Mouse (Mus musculus) layer of hippocampus, adult 18-20 months (tissue): ENCODE results near the gene Rasgrf1. TPM values are rescaled to one million over a fixed set of nuclear protein-coding genes. Genes with fewer than 3 reads are reported as not detected.

Experiments used
- DNase-seq, 2 experiments: peaks; one replicate each; pipeline ENCODE4 v3.0.0; 2022; ENCODE audit warnings: low spot score in 2 of 2
- long read RNA-seq: library from polyadenylated mRNA; stranded (forward); transcript quantifications from one replicate; pipeline ENCODE4 v2.0.0, GENCODE M21; 2021
- total RNA-seq, 2 experiments: library from RNA; stranded (reverse); gene quantifications; 2 replicates each; pipeline ENCODE4 v1.2.3; 2021

The Rasgrf1 gene
- total RNA-seq = 100 to 1,000 TPM; 523 to 556 TPM
- long read RNA-seq, full-length matches to known transcripts = 432 of 785 reads
- long read RNA-seq, partial matches to known transcripts = 224 of 785 reads
- long read RNA-seq, other reads (novel, unspliced or antisense) = 129 of 785 reads

DNA sequence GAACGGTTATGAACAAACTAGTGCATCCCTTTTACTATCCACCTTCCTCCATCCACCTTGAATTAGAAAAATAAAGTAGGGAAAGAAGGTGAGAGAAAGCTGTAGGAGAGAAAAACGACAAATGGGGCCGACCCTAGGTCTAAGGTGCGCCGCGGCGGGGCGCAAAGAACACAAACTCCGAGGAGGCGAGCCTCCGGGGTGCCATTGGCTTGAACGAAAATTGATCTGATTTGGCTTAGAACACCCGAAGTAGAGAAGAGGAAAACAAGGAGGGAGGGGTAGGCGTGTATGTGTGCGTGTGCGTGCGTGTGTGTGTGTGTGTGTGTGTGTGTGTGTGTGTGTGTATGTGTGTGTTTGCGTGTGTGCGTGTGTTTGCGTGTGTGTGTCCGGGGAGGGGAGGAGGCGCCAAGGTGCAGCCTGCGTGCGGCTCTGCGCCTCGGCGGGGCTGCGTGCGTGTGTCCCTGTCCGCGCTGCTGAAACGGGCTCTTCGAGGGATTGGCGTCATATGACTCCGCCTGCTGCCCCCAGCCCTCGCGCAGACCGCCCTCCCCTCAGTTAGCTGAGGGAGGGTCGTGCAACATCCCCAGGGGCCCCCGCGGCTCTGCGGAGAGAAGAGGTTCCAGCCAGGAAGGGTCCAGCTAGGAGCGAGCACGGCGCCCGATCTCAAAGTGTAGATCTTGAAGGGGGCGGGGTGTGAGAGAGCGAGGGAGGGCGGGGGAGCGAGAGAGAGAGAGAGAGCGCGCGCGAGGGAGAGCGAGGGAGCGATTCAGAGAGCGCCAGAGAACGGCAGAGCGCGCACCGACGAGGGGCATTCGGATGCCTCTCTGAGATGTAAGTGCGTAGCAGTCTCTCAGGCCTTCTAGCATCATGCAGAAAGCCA lies at the start of gene Rasgrf1:
Gene Rasgrf1, plus strand, starts transcription at position 778 of the 880 bp plus-strand sequence.
- peak; percentile 73 to 85 for DNase-seq

DNA sequence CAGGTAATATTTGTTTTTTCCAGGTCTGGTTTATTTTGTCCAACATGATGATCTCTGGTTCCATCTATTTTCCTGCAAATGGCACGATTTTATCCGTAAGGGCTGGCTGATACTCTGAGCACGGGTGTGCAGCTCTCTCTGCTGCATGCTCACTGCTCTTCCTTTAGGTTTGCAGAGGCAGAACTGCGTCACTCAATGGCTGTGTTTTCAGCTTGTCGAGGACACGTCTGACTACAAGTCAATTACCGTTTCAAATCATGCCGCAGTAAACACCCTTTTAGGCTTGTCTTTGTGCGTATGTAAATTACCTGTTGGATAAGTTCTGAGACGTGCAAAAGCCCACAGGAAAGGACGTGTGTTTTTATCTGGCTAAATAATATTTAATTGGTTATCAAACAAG lies 49.6 kb upstream of the Rasgrf1 start:
- no peak for DNase-seq

DNA sequence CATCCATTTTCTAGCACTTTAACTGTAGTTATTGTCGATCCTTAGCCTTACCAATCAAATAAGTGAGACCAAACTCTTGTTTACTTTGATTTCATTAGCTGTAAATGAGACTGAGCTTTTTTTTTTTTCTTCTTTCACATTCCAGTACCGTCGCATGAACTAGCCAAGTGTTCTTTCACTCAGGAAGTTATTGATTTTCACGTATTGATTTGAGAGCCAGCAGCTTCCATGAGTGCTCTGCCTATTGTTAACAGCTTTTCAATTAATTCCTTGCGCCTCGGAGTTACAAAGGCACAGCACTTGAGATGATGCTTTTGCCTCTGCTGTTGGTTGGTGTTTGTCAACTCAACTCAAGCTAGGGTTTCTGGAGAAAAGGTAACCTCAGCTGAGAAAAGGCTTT lies 49.1 kb upstream of the Rasgrf1 start:
- DNase-seq = no peak

DNA sequence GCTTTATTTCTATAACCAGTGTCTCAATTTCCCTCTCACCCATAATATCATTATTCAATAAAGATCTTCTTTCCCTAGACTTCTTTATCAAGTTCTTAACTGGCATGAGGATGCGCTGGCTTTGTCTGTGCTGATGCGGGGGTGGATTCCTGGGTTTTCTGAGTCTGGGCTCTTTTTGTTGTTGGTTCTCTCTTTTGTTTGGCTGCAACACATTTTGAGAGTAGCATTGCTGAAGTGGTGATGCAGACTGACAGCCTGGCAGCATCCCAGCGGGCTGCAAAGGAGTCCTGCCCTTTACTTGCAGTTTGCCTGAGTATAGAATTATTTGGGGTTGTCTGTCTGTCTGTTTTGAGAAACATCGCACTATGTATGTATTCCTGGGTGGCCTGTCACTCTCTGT lies 42.6 kb upstream of the Rasgrf1 start:
- no peak for DNase-seq

DNA sequence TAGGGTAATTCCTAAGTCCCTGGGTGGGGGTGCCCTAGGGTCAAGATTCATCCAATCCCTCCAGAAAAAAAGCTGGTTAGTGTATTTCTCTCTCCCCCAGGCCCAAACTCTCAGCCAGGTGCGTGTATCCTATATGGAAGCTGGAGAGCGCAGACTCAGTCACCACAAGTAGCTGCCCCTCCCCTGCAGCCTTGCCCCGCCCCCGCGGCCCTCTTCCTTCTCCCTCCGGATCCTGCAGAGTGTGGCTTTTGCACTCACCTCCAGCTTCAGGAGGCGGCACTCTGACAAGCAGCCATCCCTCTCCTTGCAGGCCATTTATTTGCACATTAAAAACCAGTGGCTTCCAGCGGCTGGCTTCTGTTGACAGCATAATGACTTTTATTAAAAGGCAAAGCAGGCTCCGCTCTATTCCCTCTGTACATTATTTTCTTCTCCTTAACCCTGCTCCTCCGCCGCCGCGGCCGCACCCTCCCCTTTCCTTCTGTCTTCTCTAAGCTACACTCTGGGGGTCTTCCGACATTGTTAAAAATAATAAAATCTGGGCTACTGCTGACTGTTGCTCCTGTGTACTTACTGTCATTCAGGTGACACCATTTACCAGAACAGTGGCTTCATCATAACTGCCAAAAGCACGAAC lies 41.5 kb upstream of the Rasgrf1 start:
- no peak for DNase-seq

DNA sequence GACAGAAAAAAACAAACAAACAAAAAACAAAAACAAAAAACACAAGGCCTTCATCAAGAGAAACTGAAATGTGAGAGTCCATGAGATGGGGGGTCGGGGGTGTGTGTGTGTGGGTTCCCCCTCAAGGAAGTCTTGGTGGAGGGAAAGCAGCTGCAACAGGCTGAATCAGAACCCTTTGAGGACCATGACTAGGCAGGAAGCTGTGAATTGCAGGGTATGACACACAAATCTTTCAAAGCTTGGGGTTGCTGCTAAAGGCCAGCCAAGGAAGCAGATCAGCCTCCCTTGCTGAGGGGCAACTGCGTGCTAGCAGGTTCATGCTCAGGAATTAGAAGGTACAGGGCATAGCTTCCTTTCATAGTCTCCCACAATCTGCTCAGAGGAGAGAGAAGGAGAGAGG lies 40.1 kb upstream of the Rasgrf1 start:
- DNase-seq = no peak

DNA sequence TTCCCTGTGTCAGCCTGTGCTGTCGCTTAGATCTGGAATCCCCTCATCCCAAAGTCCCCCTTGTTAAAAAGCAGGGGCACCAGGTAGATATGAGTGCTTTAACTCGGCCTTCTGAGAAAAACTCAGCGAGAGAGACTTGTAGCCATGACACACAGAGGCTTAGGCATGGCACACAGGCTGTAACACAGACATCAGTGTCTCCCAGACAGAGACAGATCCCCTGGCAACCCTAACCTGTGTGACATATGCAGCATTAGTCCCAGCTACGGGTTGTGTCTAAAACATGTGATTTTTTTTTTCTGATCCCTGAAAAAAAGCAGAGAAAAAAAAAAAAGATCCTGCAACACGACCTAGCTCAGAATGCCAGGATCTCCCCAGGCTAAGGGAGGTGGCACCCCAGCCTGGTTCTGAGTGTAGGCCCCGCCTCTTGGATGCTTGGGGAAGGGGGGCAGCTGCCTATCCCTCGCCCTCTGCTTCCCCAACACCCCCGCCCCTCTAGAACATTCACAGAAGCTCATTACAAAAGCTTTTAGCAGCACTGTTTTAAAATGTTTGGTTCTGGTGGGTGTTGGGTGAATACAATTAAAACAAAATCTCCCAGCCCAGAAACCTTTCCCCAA lies 39.1 kb upstream of the Rasgrf1 start:
- DNase-seq = peak in 1 of 2 experiments; percentile 65

DNA sequence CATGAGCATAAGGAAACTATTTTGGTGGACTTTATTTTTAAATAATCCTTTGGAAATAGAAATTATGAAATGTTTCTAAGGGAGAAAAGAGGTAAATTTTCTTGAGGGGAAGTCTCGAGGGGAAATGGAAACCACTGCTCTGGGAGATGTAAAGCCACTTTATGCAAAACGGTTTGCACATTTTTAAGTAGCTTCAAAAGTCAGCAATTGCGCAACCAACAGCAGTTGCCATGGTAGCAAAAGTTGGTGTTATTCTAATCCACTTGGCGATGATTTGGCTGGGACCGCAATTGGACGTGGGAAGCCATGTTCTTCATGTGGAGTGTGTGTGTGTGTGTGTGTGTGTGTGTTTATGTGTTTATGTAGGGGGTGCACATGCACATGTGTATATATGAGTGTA lies 37.6 kb upstream of the Rasgrf1 start:
- peak in 1 of 2 experiments; percentile 80 for DNase-seq

DNA sequence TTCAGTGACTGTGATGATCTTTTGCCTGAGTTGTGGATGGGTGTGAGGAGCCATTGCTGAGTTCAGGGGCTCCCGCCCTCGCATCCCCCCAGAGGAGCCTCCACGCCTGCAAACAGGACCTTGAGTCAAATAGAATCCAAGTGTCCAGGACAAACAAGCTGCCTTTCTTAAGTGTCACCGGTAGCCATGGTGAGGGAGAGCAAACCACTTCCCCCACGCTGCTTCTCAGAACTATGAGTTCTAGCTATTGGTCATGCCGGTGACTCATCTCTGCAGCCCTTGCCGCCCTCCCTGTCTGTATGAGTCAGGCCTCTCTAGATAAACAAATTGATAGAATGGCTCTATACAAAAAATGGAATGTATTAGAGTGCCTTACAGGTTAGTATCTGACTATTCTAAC lies 35.3 kb upstream of the Rasgrf1 start:
- DNase-seq = no peak

DNA sequence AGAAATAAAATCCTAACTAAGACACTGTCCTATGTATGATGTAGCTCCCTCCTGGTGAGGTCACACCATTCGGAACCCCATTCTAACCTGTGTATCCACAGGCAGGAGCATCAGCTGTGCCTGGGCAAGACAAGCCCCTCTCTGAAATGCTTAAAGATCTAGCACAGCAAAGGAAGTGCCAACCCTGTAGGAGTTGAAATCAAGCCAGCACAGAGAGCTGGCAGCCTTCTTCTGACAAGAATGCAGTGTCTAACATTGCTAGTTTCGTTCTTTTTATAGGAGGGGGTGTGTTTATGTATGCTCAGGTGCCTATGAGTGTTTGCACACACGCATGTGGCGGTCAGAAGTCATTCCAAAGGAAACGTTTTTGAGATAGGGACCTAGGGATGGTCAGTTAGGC lies 34.2 kb upstream of the Rasgrf1 start:
- DNase-seq = no peak

DNA sequence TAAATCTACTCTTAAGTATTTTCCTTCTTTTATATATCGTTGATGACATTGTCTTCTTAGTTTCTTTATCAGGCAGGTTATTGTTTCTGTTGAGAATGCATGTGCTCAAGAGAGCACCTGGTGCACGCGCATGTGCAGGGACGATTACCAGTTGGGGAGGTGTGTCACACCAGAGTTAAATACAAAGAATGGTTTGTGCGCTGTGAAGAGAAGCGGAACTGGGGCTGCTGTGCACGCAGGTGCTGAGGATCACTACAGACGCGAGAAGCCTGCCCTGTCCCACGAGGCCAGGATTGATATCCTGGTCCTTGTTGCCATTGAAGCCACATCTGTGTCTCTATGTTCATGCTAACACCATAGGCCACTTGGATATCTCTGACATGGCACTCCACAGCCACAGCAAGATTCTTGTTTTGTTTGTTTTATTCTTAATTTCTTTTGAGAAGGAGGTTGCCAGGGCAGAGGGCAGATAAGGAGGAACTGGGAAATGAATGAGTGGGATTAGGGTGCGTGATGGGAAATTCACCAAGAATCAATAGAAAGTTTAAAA lies 31.2 kb upstream of the Rasgrf1 start:
- DNase-seq = no peak

DNA sequence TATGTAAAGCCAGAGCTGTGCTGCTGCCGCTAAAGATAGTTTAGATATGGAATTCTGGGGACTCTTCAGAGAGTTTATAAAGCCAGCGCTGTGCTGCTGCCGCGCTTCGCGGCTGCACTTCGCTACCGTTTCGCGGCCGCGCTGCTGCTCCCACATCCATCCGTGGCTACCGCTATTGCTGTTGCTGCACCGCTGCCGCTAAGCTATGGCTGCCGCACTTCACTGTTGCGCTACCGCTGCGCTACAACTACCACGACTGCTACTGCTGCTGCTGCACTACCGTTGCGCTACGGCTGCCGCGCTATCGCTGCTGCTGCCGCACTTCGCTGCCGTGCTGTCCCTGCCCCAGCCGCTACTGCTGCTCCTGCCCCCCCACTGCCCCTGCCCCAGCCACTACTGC lies 30.1 kb upstream of the Rasgrf1 start:
- DNase-seq = no peak

DNA sequence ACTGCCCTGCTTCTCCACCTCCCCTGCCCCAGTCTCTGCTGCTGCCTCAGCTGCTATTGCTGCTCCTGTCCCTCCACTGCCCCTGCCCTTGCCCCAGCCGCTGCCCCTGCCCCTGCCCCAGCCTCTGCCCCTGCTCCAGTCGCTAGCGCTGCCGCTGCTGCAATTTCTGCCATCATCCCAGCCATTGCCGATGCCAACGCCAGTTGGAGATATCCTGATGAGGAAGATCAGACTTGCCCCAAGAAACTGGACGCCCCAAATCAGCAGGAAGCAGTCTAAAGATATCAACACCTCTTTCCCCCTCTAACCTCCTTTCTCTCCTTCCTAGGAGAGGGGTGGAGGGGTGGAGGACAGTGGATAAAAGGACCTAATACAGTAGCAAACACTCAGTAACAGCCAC lies 28.2 kb upstream of the Rasgrf1 start:
- DNase-seq = no peak

DNA sequence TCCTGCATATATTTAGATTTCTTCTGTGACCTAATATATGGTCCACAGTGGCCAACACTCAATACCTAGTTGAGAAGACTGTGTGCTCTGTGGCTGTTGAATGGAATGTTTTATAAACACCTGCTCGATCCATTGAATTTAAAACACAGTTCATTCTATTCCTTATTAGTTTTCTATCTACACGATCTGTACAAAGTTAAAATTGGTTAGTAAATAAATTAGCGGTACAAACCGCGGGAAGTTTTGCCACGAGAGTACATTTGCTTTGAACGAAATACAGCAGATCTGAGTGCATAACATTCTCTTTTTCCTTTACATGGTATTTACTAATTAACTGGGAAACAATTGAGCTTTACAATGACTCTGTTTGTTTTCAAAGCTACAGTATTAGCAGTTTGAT lies 27.1 kb upstream of the Rasgrf1 start:
- no peak for DNase-seq

DNA sequence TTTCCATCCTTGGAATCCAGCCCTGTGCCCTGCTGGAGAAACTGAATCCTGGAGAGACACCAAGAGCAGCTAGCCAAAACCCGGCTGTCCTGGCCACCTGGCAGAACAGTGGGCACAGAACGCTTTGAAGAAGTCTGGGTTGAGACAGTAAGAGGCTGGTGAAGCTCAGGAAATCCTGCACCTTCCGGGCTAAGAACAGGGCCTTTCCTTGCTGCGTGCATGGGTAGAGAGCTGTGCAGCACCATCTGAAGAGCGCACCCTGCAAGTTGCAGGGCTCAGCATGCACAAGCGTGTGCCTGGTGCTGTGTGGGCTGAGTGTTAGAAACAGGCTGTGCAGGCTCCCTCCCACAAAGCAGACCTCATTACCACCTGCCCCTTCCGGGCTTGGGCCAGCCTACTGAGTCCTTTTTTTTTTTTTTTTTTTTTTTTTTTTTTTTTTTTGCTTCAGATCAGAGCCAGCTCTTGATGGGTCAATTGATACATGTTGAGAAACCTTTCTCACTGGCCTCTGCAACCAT lies 23.9 kb upstream of the Rasgrf1 start:
- peak; percentile 69 to 90 for DNase-seq

DNA sequence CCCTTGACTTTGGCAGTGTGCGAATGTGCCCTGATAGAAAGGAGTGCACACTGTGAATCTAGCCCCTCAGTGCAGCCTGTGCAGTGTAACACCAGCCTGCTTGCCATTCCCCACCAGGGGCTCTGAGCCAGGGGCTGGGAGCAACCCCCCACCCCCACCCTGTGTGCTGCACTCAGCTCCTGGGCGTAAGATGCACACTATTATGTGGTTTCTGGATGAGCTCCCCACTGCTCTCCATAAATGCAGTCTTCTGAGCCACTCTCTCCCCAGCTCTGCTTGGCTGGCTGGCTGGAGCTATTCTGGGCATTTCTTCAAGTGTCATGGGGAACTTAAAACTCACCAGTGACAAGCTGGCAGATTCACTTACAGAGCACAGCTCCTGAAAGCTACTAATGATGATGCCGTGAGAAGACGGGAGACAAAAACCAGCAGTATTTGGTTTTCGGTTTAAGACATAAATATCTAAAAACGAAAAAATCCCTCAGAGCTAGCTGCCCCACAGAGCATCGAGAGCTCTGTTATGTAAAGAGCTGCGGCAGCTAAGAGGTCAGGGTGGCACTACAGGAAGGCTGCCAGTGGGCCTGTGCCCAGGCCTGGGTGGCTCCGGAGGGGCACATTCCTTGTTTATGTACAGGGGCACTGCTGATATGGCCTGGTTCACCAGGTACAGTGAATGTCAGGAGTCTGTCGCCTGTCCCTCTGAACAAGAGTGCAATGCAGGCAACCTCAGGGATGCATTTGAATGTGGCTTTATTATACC lies 18.0 kb upstream of the Rasgrf1 start:
- DNase-seq = no peak

DNA sequence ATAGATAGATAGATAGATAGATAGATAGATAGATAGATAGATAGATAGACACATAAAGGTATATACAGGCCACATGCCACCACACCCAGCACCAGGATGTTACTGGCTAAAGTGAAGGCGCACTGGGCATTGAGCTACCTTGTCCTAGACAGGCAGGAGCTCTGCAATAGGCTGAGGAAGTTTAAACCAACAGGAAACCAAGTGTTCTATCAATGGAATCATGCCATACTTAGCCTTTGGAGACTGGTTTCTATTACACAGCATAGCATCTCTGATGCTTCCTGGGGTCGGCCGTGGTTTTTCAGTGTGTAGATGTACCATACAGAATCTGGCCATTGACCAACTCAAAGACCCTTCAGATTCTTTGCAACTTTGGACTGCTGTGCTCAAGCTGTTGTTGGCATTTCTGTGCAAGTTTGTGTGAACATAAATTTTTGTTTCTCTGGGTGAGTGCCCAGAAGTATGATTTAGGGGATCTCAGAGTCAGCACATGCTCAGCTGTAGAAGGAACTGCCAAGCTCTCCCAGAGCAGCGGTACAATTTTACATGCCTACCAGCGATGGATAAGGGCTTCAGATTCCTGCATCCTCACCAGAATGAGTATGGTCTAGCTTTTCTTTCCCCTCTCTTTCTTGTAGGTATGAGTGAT lies 17.0 kb upstream of the Rasgrf1 start:
- no peak for DNase-seq

DNA sequence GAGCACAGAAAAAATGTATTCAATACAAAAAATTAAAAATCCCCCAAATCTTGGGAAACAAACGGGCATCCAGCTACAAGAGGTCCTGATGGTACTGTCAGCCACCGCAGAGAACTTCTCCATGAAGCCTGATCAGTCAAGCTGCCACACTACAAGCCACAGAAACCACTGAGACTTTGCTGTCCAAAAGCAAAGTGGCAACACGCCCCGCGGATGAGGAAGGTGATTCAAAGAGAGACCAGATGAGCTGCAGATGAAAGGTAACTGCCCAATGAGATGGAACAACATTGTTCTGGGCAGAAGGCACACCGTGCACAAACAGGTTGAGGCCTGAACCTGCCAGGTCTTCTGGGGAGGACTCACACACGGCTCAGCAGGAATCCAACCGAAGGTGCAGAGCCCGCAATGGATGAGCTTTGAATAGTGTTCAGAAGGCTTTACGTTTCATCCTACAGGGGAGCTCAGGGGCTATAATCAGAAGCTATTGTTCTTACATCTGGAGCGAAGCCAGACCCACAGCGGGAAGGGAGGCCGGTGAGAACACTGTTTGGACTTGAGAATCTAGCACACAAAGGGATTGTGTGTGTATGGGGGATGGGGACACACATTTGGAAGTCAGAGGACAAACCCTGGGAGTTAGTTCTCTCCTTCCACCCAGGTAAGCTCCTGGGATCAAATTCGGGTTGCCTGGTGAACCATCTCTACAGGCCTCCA lies 9.4 kb upstream of the Rasgrf1 start:
- no peak for DNase-seq

DNA sequence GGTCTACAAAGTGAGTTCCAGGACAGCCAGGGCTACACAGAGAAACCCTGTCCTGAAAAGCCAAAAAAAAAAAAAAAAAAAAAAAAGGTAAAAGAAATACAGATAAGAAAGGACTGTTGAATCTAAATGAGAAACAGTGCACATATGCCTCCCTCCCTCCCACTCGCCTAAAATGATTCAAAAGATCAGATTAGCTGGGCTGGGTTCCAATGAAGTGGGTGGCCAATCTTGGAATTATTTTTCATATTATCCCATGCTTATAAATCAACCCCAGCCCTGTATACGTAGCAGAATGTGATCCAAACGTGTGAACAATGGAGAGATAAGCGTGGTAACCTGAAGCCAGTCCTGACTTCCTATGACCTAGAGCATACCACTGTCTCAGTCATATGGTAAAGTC lies 8.5 kb upstream of the Rasgrf1 start:
- DNase-seq = peak; percentile 71 to 89

DNA sequence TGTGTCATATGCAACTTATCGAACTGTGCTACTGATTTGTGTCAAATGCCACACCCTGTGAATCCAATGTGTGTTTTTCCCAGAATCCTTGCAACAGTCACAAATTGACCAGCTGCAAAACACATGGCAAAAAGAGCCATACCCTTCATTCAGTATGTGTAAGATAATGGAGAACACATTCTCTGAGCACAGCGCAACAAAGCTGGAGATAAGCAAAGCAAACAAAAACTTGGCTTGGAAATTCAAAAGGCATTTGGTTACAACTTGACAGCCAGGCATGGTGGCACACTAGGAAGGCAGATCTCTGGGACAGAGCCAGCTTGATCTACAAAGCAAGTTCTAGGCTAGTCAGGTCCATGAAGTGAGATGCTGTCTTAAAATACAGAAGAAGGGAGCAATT lies 6.9 kb upstream of the Rasgrf1 start:
- DNase-seq = no peak
